Mouse (Mus musculus) G1E (cell line): ENCODE results near the gene Palmd. TPM values are rescaled to one million over a fixed set of nuclear protein-coding genes. Genes with fewer than 3 reads are reported as not detected.

Experiments
- ATAC-seq: 2 replicates; pipeline ENCODE4 v1.8.0; 2016; ENCODE audit warnings: mild to moderate bottlenecking; ENCODE audit not compliant: insufficient number of reproducible peaks, poor library complexity, low FRiP score, severe bottlenecking; ENCODE audit errors: extremely low read depth
- DNase-seq: peaks from one replicate; pipeline ENCODE4 v3.0.0; 2012; ENCODE audit warnings: low spot score
- H3K27me3 ChIP-seq: 2 replicates; pipeline ENCODE4 v1.6.1; 2012; ENCODE audit warnings: mild to moderate bottlenecking, low read length, inconsistent platforms; ENCODE audit not compliant: insufficient read depth
- H3K36me3 ChIP-seq: replicated peaks from 2 replicates; pipeline ENCODE3; 2012; ENCODE audit warnings: mild to moderate bottlenecking, inconsistent platforms
- H3K4me1 ChIP-seq: 2 replicates; pipeline ENCODE4 v1.6.1; 2012; ENCODE audit warnings: low read depth, low read length, inconsistent platforms, mixed read lengths; ENCODE audit not compliant: insufficient read depth
- H3K4me3 ChIP-seq: 2 replicates; pipeline ENCODE4 v1.5.1; 2012; ENCODE audit warnings: low read depth, mild to moderate bottlenecking, inconsistent platforms, low read length, moderate library complexity, mixed read lengths
- H3K9me3 ChIP-seq: replicated peaks from 2 replicates; pipeline ENCODE4 v1.6.1; 2012; ENCODE audit warnings: inconsistent platforms
- CTCF ChIP-seq: IDR thresholded peaks from 2 replicates; pipeline ENCODE4 v1.5.1; 2012; ENCODE audit warnings: low read depth, low read length, inconsistent platforms, mixed read lengths
- GATA1 ChIP-seq: IDR thresholded peaks from 2 replicates; pipeline ENCODE4 v1.6.1; 2012; ENCODE audit warnings: borderline replicate concordance, low read length, inconsistent platforms, mixed read lengths
- GATA2 ChIP-seq: IDR thresholded peaks from 2 replicates; pipeline ENCODE4 v1.6.1; 2012; ENCODE audit warnings: low read depth, low read length, inconsistent platforms, borderline replicate concordance
- POLR2AphosphoS5 ChIP-seq: IDR thresholded peaks from 2 replicates; pipeline ENCODE4 v1.6.1; 2012; ENCODE audit warnings: low read depth, low read length, inconsistent platforms; ENCODE audit not compliant: insufficient replicate concordance
- TAL1 ChIP-seq: conservative IDR thresholded peaks from 2 replicates; pipeline ENCODE4 v1.6.1; 2012; ENCODE audit warnings: low read depth, low read length, inconsistent platforms, mixed read lengths
- polyA plus RNA-seq: library from polyadenylated mRNA; stranded (reverse); fragments of >175 nt; gene quantifications from 2 replicates; pipeline ENCODE4 v1.2.3, GENCODE M21; 2012
- total RNA-seq, 2 experiments: library from RNA; stranded (forward) in 1 of 2; stranded (reverse) in 1 of 2; fragments of 200-1000 nt in 1 of 2; fragments of >200 nt in 1 of 2; fragmentation: Nextera tagmentation in 1 of 2; gene quantifications; 2 replicates each; pipeline ENCODE4 v1.2.3; 2014 to 2017

The Palmd gene
- total and polyA plus RNA-seq, 3 experiments, result 0.22 TPM; not detected in 2

GRCm38 (mm10) chr3:116993011-116993410 lies 24.2 kb upstream of the Palmd start:
- no peak overlapping the region for H3K4me3 ChIP-seq
- peaks cover 5% of the 10 kb centered on the region; the same call in 1 of the 2 replicates for H3K27me3 ChIP-seq
- H3K9me3 ChIP-seq, result no peaks in the 10 kb centered on the region
- ATAC-seq (no peak), DNase-seq (no peak)
- TF ChIP-seq GATA2 (no peak), TAL1 (no peak), GATA1 (no peak), CTCF (no peak), POLR2AphosphoS5 (no peak)
- no peaks in the 10 kb centered on the region for H3K36me3 ChIP-seq
- H3K4me1 ChIP-seq, result no peaks in the 10 kb centered on the region

GRCm38 (mm10) chr3:116991180-116991579 lies 22.4 kb upstream of the Palmd start:
- Histone ChIP-seq H3K4me1 (no peaks in the 10 kb centered on the region), H3K4me3 (no peak overlapping the region), H3K9me3 (no peaks in the 10 kb centered on the region), H3K27me3 (peaks cover 5% of the 10 kb centered on the region; the same call in 1 of the 2 replicates), H3K36me3 (no peaks in the 10 kb centered on the region)
- DNase-seq (no peak), ATAC-seq (no peak)
- TF ChIP-seq POLR2AphosphoS5, result no peak
- TF ChIP-seq CTCF, result no peak
- TF ChIP-seq GATA1, result no peak
- no peak for TF ChIP-seq GATA2
- no peak for TF ChIP-seq TAL1

GRCm38 (mm10) chr3:116988221-116988620 lies 19.4 kb upstream of the Palmd start:
- Histone ChIP-seq H3K36me3 (no peaks in the 10 kb centered on the region), H3K4me1 (no peaks in the 10 kb centered on the region), H3K27me3 (peaks cover 5% of the 10 kb centered on the region; the same call in 1 of the 2 replicates), H3K9me3 (no peaks in the 10 kb centered on the region), H3K4me3 (no peak overlapping the region)
- TF ChIP-seq GATA1, result no peak
- TF ChIP-seq CTCF, result no peak
- ATAC-seq (no peak), DNase-seq (no peak)

- Histone ChIP-seq H3K36me3 (no peaks in the 10 kb centered on the region), H3K4me1 (no peaks in the 10 kb centered on the region), H3K27me3 (peaks cover 5% of the 10 kb centered on the region; the same call in 1 of the 2 replicates), H3K4me3 (no peak overlapping the region), H3K9me3 (no peaks in the 10 kb centered on the region)
- DNase-seq, result no peak
- ATAC-seq, result no peak
- TF ChIP-seq GATA2 (no peak), POLR2AphosphoS5 (no peak), TAL1 (no peak), CTCF (no peak), GATA1 (no peak)
Measured at GRCm38 (mm10) chr3:116986451-116986850, 17.7 kb upstream of the Palmd start.

- Histone ChIP-seq H3K27me3 (peaks cover 5% of the 10 kb centered on the region; the same call in 1 of the 2 replicates), H3K9me3 (no peaks in the 10 kb centered on the region), H3K4me1 (no peaks in the 10 kb centered on the region), H3K36me3 (no peaks in the 10 kb centered on the region), H3K4me3 (no peak overlapping the region)
- no peak for TF ChIP-seq CTCF
- no peak for TF ChIP-seq TAL1
- no peak for TF ChIP-seq GATA2
- no peak for TF ChIP-seq GATA1
- no peak for TF ChIP-seq POLR2AphosphoS5
- DNase-seq, result no peak
- ATAC-seq, result no peak
Measured at GRCm38 (mm10) chr3:116985741-116986140, 17.0 kb upstream of the Palmd start.

GRCm38 (mm10) chr3:116985042-116985455 lies 16.3 kb upstream of the Palmd start:
- no peaks in the 10 kb centered on the region for H3K36me3 ChIP-seq
- H3K9me3 ChIP-seq, result no peaks in the 10 kb centered on the region
- no peak overlapping the region for H3K4me3 ChIP-seq
- no peaks in the 10 kb centered on the region for H3K4me1 ChIP-seq
- no peak for TF ChIP-seq POLR2AphosphoS5
- TF ChIP-seq TAL1, result no peak
- no peak for TF ChIP-seq CTCF
- no peak for TF ChIP-seq GATA1
- TF ChIP-seq GATA2, result no peak
- DNase-seq (no peak), ATAC-seq (no peak)
- peaks cover 5% of the 10 kb centered on the region; the same call in 1 of the 2 replicates for H3K27me3 ChIP-seq

GRCm38 (mm10) chr3:116981811-116982575 lies 13.2 kb upstream of the Palmd start:
- no peak for TF ChIP-seq POLR2AphosphoS5
- no peak for TF ChIP-seq CTCF
- no peak for TF ChIP-seq TAL1
- no peak for TF ChIP-seq GATA1
- no peak for TF ChIP-seq GATA2
- Histone ChIP-seq H3K36me3 (no peaks in the 10 kb centered on the region), H3K4me3 (no peak overlapping the region), H3K4me1 (no peaks in the 10 kb centered on the region), H3K27me3 (no peaks in the 10 kb centered on the region), H3K9me3 (no peaks in the 10 kb centered on the region)
- no peak for DNase-seq
- ATAC-seq, result no peak
